Mouse (Mus musculus) left cerebral cortex, adult 18-20 months (tissue): ENCODE results near the gene Pnpla6. TPM values are rescaled to one million over a fixed set of nuclear protein-coding genes. Genes with fewer than 3 reads are reported as not detected.
A peak's percentile ranks its signal among the peaks of the same experiment; 100 is the strongest.

ENCODE experiments used
- DNase-seq, 2 experiments: peaks; one replicate each; pipeline ENCODE4 v3.0.0; 2021 to 2022; ENCODE audit warnings: low spot score in 2 of 2, mixed read lengths in 1 of 2
- long read RNA-seq, 2 experiments: library from polyadenylated mRNA; stranded (forward); transcript quantifications; one replicate each; pipeline ENCODE4 v2.0.0; 2021
- total RNA-seq, 2 experiments: library from RNA; stranded (reverse); gene quantifications; 2 replicates each; pipeline ENCODE4 v1.2.3; 2021

Pnpla6 gene
- 10 to 100 TPM; 66.3 to 76.8 TPM for total RNA-seq
- long read RNA-seq, experiment 1, full-length matches to known transcripts = 9 of 63 reads
- long read RNA-seq, experiment 1, partial matches to known transcripts = 28 of 63 reads
- long read RNA-seq, experiment 1, other reads (novel, unspliced or antisense) = 26 of 63 reads
- long read RNA-seq, experiment 2, full-length matches to known transcripts = 1 of 35 reads
- long read RNA-seq, experiment 2, partial matches to known transcripts = 24 of 35 reads
- long read RNA-seq, experiment 2, other reads (novel, unspliced or antisense) = 10 of 35 reads

DNA sequence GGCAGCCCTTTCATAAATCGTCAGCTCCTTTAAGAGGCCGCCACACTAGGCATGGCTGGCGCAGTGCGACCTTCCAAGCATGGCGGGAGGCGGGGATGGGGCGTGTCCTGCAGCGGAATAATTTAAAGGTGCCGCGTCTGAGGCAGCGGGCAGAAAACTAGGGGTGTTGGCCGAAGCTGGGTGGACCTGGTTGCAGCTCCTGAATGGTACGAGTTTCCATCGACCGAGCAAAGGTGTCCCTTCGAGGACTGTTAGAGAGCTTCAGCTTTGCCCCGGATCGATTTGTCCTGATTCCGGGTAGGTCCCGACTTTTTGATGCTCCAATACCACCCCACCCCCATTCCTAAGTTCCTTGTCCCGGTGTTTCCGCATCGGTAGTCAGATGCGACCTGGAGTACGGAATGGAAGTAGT is at the start of gene Pnpla6:
TSS of gene Pnpla6 (plus strand) at position 125 of the 412 bp plus-strand sequence.
- peak; percentile 90 to 92 for DNase-seq

DNA sequence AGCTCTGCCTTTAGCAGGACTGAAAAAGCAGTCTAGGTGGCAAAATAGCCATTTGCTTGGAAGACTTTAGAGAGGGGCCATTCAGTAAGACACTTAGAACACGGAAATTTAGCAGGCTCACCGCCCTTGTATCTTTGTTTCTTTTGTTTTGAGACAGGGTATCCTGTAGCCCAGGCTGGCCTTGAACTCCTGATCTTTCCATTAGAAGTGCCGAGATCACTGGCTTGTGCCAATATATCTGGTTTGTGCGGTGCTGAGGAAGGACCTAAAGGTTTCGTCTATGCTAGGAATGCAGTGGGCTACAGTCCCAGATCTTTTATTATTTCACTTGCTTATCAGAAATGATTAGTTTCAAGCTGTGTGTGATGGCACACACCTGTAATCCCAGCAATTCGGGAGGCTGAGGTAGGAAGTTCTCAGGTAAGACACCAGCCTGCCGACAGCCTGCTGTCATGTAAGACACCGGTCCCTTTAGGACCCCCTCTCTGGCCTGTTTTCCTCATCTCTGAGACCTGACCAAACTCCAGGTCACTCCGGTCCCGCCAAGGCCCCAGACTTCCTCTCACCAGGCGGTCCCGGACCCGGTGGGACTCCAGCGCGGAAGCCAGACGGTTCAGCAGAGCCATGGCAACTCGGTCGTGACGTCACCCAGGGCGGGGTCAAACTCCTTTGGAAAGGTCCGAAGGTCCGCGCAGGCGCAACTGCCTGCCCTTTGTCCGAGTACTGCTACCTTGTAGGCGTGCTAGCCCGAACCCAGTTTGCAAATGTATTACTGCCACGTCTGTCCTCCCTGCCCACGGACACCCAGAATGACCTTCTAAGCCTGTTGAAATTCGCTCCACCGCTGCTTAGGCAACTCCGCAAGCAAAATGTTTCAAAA is 47.9 kb upstream of the Pnpla6 start, which contains the start of gene Pex11g:
TSS of gene Pex11g (minus strand) at position 675 of the 880 bp plus-strand sequence.
- peak; percentile 76 to 85 for DNase-seq

DNA sequence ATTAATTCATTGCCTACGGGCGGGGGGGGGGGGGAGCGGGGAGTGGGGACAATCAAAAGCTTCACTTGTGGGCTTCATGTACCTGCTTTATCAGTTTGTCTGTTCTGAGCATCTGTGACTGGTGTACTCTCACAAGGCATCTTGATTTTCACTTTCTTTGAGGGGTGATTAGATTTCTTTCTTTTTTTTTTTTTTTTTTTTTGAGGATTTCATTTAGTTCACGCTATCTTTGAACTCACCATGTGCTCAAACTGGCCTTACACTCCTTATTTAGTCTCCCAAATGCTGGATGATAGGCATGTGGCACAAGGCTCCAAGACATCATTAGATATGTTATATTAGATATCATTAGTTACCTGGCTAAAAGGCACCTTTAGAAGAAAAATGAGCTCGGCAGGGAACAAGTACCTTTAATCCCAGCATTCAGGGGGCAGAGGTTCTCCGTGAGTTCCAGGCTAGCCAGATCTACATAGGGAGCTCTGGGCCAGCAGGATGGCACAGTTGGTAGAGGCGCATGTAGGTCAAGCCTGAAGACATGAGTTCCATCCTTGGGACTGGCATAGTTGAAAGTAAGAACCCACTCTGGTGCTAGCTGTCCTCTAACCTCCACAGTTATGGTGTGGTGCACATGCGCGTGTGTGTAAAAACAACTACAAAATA is 47.2 kb upstream of the Pnpla6 start:
- no peak for DNase-seq

DNA sequence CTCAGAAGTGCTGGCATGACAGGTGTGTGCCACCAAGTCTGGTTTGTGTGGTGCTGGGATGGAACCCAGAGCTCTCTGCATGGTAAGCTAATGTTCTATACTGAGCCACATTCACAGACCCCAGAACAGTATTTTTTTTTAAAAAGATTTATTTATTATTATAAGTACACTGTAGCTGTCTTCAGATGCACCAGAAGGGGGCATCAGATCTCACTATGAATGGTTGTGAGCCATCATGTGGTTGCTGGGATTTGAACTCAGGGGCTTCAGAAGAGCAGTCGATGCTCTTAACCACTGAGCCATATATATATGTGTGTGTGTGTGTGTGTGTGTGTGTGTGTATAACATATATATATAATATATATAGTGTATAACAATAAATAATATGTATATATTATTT is 46.3 kb upstream of the Pnpla6 start:
- no peak for DNase-seq

DNA sequence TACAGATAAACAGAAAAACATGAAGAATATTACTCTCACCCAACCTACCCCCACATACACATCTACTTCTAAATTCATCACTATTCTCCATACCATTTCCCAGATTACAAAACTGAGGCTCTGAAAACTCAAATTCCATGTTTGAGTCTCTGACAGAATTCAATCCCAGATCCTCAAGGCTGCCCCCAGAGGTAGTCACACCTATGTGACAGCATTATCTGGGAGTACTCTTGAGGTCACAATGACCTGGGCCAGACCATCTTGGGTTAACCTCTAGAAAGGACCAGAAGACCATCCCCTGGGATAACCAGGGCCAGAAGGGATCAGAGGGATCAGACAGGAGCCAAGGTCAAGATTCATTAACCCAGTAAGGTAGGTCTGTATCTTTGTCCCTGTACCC is 44.6 kb upstream of the Pnpla6 start, which contains the start of gene Tex45:
TSS of gene Tex45 (plus strand) at position 301 of the 400 bp plus-strand sequence.
- DNase-seq = no peak

DNA sequence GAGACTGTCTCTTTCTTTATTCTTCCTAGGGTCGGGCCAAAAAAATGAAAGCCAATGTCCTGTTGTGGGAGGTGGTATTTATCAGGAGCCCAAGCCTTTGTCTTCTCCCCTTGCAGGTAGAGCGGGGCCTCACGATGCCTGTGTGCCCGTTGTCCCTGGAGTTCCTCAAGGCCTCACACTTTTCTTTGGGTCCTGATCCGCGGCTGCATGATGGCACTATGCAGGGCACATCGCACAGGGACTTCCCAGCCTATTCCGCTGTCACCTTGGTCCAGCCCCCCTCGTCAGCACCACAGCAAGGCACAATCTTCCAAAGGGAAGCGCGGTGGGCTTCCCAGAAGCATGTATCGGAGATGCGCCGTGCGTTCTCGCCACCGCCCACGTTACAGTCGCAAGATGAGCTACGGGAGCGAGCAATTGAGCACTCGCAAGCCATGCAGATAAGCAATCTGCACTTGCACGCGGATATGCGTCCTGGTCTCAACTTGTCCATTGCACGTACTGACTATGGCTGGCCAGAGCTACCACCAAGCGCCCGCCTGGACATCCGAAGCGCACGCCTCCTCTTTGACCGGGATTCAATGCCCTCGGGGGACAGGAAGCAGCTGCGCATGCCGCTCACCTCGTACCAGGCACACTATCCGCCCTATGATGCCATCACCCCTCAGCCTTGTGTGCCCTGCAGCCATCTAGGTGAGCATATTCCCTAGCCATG is 39.3 kb upstream of the Pnpla6 start:
- DNase-seq = no peak

DNA sequence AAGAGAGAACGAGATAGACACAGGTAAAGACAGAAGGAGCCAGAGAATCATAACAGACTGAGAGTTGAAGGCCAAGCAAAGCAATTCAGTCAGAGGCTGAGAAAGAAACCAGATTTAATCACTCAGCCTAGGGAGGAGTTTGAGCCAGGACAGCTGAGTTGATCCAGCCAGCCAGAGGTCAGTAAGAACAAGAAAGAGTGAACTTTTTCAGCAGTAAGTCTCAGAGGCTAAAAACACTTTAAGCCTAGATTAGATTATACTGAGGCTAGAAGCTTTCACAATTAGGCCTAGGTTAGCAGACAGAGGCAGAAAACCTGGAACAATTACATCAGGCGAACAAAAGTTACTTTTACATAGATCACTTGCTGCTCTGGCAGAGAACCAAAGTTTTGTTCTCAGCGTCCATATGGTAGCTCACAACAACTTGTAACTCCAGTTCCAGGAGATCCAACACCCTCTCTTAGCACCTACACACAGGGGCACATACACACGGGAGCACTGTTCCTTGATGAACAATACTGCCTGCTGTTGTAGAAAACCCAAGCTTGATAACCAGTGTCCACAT is 34.9 kb upstream of the Pnpla6 start:
- no peak for DNase-seq

DNA sequence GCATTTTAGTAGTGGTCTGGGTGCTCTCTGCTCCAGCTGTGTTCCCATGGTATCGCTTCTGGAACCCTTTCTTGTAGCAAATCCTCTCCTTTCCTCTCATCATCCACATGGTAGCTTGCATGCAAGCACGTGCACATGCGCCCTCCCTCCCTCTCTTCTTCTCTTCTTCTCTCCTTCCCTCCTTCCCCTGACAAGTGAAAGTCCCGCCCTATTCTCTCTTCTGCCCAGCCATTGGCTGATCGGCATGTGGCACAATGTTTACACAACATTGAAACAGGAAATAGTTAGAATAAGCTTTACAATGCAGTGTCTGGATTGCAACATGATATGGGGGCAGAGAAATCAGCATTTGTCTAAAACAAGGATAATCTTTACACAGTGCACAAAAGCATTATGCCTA is 33.6 kb upstream of the Pnpla6 start:
- no peak for DNase-seq

DNA sequence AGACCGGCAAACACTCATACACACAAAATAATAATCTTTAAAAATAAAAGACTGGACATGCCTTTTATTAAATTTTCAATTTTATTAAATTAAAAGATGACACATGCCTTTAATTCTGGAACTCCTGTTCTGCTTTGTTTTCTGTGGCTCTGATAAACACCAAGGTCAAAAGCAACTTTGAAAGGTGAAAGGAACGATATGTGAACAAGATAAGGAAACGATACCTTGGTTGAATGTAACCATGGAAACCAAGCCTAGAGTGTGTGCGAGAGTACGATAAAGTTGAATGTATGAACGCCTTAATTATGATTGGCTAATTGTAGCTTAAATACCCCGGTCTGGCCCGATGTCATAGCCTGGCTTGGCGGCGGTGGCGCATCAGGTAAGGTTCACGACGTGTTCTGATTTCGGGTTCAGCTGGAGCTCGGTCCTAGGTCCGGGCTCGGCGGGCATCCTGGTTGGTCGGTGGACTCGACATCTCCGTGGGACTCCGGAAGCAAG is 32.9 kb upstream of the Pnpla6 start:
- no peak for DNase-seq

DNA sequence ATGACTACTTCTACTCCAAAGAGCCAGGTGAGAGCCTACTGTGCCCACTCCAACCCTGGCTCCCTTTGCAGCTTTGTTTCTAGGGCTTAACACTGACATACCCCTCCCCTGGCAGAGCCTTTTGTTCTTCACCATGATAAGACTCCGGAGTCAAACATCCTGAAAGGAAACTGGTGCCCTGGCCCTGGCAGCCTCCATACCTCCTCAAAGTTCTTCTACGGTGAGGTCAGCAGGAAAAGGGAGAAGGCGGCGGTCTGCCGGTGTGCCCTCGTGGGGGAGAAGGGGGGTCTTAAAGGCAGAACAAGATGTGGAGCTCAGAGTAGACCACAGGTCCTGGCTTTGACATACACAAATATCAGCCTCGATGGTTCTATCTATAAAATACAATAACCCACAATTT is 31.6 kb upstream of the Pnpla6 start:
- no peak for DNase-seq

DNA sequence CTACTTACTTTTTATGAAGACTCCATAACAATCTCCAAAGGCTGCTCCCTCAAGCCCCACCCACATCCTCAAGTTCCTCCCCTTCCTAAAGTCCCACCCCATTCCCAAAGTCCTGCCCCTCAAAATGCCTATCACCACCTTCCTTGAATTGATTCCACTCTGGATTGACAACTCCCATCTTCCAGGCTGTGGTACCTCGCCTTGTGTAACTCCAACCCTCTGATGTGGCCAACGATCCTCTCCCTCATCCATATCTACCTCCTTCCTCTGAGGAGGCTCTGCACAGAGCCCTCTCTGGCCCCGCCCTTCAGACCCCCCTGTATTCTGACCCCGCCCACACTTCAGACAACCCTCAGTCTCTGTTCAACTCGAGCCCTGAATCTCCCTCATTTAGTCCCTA is 30.0 kb upstream of the Pnpla6 start:
- no peak for DNase-seq

DNA sequence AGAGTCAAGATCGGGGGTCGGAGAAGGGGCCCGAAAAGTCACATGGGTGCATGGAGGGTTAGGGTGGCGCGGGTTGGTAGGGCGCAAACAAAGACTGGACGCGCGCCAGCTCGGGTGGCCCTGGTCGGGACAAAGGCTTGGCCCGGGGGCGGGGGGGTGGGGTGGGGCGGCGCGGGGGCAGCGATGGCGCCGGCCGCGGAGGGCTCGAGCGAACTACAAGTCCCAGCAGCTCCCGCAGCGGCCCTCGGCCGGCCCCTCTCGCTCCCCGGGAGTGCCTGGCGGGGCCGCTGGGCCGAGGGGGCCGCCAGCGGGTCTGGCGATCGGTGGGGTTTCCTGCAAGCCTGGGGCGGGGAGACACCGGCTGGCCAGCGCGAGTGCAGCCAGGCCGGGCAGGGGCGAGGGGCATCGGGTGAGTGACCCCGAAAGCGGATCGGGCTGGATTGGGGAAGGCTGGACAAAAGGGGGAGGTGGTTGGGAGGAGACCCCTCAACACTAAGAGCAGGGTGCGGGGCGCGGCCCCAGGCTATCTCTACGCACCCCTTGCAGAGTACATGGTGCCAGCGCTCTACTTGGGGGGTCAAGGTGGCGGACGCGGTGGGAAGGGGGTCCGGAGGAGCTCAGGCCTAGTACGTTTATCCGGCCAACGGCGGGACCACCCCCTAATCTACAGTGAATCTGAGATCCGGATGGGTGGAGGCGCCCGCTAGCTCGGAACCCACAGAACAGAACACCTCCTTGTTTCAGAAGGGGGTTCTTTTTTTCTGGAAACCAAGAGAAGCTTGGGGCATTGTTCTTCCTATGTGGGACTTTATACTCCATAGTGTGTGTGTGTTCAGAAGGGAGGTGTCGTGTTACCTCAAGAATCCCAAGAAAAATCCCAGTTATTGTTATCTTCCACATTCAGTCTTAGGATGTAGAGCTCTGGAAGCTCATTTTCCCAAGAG is 22.0 kb upstream of the Pnpla6 start, which contains the start of gene Zfp358:
TSS of gene Zfp358 (plus strand) at position 238 of the 944 bp plus-strand sequence.
- DNase-seq = peak; percentile 58 to 70

DNA sequence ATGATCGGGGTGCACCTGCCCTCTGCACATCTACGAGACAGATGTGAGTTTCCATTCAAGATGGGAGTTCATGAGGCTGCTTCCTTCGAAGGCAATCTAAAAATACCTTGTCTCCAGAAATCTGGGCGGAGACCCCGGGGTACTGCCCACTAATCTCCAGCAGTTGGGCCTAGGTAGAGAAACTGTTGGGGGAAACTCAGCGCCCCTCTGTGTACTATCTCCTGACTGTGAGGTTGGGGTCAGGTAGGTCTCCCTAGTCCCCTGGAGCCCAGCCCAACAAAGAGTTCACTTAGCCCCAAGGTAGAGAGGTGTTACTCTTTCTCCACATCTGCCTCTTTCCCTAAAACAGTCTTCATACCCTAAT is 21.4 kb upstream of the Pnpla6 start:
- DNase-seq = no peak

DNA sequence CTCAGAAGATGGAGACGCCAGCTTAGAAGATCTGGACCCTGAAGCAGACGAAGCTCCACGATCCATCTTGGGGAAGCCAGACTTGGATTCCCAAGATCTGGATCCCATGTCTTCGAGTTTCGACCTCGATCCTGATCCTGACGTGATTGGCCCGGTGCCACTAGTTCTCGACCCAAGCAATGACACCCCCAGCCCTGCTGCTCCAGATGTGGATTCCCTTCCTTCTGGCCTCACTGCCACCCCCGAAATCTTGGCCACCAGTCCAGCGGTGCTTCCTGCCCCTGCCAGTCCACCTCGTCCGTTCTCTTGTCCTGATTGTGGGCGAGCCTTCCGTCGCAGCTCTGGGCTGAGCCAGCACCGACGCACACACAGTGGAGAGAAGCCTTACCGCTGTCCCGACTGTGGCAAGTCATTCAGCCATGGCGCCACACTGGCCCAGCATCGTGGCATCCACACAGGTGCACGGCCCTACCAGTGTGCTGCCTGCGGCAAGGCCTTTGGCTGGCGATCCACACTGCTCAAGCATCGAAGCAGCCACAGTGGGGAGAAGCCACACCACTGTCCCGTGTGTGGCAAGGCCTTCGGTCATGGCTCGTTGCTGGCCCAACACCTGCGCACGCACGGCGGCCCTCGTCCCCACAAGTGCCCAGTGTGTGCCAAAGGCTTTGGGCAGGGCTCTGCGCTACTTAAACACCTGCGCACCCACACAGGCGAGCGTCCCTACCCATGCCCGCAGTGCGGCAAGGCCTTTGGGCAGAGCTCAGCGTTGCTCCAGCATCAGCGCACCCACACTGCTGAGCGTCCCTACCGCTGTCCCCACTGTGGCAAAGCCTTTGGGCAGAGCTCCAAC is 19.4 kb upstream of the Pnpla6 start:
- DNase-seq = no peak

DNA sequence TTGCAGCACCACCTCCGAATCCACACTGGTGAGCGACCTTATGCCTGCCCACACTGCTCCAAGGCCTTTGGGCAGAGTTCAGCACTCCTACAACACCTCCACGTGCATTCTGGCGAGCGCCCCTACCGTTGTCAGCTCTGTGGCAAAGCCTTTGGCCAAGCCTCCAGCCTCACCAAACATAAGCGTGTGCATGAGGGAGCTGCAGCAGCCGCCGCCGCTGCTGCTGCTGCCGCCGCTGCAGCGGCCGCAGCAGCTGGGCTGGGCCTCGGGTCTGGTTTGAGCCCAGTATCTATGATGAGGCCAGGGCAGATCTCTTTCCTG is 18.8 kb upstream of the Pnpla6 start:
- no peak for DNase-seq

DNA sequence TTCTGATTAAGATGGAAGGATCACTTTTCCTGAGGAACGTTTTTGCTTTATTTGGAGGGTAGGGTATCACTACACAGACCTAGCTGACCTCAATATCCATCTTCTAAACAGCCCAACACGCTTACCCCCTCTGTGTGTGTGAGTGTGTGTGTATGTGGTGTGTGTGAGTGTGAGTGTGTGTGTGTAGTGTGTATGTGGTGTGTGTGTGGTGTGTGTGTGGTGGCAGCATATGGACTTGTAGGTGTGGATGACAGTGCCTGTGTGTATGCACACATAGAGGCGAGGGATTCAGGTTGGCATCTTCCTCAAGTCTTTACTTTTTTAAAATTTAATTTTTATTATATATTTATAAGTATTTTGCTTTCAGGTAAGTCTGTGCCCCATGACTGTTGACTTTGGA is 16.6 kb upstream of the Pnpla6 start:
- DNase-seq = no peak

DNA sequence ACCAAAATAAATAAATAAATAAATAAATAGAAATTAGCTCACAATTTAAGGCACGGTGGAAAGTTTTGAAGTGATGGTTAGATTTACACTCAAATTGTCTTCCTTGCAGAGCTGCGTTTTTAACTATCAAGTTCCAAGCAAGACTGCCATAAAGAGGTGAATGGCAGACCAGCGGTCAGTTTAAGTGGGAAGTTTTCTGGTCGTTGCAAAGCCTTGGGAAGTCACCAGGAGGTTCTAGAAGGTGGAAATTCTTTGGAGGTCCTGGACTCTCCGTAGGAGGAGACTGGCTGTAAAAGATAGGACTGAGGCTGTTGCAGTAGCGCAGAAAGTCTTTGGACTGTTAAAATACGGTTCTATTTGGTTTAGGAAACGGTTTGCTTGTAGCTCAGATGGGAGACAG is 15.4 kb upstream of the Pnpla6 start:
- DNase-seq = no peak

DNA sequence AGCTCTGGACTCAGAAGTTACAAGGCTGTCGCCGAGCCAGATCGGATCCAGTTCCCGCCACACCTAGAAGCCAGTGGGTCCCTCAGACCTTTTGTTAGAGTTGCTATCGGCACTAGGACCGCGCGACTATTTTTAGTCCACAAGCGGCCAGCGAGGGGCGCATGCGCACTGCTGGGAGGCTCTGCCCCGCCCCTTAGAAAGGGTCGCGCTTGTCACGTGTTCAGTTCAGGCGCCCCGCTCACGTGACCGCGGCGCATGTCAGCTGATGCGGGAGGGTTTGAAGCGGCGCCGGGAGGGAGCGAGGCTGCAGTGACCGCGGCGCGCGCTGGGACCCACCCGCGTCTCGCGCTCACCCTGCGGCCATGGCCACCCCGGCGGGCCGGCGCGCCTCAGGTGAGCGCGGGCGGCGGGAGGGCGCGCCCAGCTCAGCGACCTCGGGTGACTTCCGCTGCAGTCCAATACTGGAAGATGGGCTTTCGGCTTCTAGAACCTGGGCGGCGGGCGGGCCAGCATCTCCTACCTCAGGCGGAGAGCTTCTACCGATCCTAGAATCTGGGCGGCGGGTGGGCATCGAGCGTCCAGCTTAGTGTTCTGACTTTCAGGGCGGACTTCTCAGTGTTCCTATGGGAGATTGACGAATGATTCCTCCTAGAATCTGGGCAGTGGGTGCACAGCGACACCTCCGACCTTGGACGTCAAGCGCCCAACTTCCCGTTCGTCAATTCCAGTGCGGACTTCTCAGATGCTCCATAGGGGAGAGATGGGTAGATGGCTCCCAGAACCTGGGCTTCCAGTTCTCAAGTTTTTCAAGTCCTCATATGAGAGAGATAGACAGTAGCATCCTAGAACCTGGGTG is 14.7 kb upstream of the Pnpla6 start, which contains the start of gene Mcoln1:
TSS of gene Mcoln1 (plus strand) at position 223 of the 856 bp plus-strand sequence.
- DNase-seq = peak; percentile 97
